Mouse (Mus musculus): ENCODE results near the gene Rcl1.

Gene Rcl1

GRCm38 (mm10) chr19:29151443-29151842 is 50.3 kb downstream of the Rcl1 start:
- DNase-seq (ENCODE audit: low spot score): no peak

GRCm38 (mm10) chr19:29155552-29155951 is 54.4 kb downstream of the Rcl1 start:
- DNase-seq (ENCODE audit: low spot score): no peak

- DNase-seq (ENCODE audit: low spot score): no peak
These were observed 55.2 kb downstream of the Rcl1 start for GRCm38 (mm10) chr19:29156417-29156816.

- DNase-seq (ENCODE audit: low spot score): no peak
These were observed 56.7 kb downstream of the Rcl1 start for GRCm38 (mm10) chr19:29157678-29158466.

- DNase-seq (ENCODE audit: low spot score): no peak
These were observed 57.3 kb downstream of the Rcl1 start for GRCm38 (mm10) chr19:29158486-29158885.

- DNase-seq (ENCODE audit: low spot score): no peak
These were observed 62.8 kb downstream of the Rcl1 start for GRCm38 (mm10) chr19:29163817-29164527.

- DNase-seq (ENCODE audit: low spot score): no peak
These were observed 63.5 kb downstream of the Rcl1 start for GRCm38 (mm10) chr19:29164528-29165166.

- no peak for DNase-seq (ENCODE audit: low spot score)
These were observed 66.8 kb downstream of the Rcl1 start for GRCm38 (mm10) chr19:29167938-29168337.

- no peak for DNase-seq (ENCODE audit: low spot score)
These were observed 79.2 kb downstream of the Rcl1 start for GRCm38 (mm10) chr19:29180336-29180735.

- no peak for DNase-seq (ENCODE audit: low spot score)
These were observed 81.0 kb downstream of the Rcl1 start for GRCm38 (mm10) chr19:29182166-29182565.

GRCm38 (mm10) chr19:29185122-29185521 is 83.9 kb downstream of the Rcl1 start:
- no peak for DNase-seq (ENCODE audit: low spot score)

GRCm38 (mm10) chr19:29185552-29186232 is 84.5 kb downstream of the Rcl1 start:
- peak; percentile 9 for DNase-seq (ENCODE audit: low spot score)

- DNase-seq (ENCODE audit: low spot score): no peak
These were observed 87.7 kb downstream of the Rcl1 start for GRCm38 (mm10) chr19:29188879-29189278.
